Mouse (Mus musculus): ENCODE results near the gene Olfr1419.
A peak's percentile ranks its signal among the peaks of the same experiment; 100 is the strongest.
"Not testable (repeated sequence)": the region's sequence is repeated elsewhere in the genome, so short reads cannot be mapped to it uniquely, and the experiment has no call there.

Gene Olfr1419

DNA sequence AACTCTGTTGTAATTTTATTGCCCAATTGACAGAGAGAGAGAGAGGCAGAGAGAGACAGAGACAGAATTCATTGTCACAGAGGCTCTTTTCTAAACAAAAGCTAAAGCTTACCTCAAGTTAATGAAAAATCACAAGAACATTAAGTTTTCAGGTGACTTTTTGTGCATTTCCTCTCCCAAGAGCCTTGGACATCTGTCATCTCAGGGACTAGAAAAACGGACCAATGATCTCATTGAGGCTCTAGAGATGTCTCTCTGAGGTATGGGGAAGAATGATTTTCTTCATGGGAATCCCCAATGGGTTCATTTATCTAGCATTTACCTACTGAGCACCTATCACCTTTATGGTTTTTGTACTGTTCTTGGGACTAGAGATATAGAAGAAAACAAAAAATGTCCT is at the start of gene Olfr1419:
TSS of gene Olfr1419 (minus strand) at position 101 of the 400 bp plus-strand sequence.
- no peak for DNase-seq (ENCODE audit: low spot score)

DNA sequence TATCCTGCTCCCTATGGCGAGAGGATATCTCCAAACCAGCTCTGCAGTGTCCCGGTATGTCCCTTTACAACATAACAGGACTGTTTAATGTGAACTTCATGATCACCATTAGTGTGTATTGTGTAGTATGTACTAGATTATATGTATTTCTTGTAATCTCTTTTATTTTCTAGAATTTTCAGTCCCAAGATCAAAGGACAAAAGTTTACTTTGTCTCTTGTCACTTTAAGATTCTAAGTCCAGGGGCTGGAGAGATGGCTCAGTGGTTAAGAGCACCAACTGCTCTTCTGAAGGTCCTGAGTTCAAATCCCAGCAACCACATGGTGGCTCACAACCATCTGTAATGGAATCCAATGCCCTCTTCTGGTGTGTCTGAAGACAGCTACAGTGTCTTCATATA is 47.6 kb upstream of the Olfr1419 start:
- DNase-seq (ENCODE audit: low spot score), result not testable (repeated sequence)

DNA sequence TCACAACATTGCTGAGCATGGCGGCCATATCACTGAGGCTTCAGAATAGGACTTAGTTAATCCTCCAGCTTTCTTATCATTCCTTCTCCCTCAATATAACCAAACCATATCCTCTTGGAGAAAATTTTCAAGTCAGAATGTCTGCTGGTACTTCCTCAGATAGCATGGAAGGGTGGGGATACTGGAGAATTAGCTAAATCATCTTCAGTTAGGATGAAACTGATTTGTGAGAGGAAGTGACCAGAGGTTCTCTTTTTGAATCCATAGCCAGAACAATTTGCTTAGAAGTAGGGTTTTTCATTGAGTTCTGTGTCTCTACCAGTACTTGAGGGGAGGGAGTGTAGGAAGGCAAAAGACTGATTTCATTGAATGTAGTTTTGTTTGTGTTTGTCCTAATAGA is 47.2 kb upstream of the Olfr1419 start:
- no peak for DNase-seq (ENCODE audit: low spot score)

DNA sequence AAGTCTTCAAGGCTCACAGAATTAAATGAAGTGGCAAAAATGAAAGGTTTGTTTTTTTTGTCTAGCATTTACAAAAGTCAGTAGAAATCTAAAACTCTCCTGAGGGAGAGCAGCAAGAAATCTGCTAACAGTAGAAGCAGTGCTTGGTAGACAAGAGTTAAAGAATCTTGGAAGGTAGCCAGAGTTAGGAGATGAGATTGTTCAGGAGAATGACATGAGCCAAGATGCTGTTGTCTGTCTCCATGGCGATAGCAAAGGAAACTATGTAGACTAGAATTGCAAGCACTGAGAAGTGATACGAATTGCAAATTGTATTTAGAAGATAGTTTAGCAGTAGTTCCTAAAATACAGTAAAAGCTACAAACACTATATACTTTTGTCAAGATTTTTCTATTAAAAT is 40.9 kb upstream of the Olfr1419 start:
- DNase-seq (ENCODE audit: low spot score), result no peak

DNA sequence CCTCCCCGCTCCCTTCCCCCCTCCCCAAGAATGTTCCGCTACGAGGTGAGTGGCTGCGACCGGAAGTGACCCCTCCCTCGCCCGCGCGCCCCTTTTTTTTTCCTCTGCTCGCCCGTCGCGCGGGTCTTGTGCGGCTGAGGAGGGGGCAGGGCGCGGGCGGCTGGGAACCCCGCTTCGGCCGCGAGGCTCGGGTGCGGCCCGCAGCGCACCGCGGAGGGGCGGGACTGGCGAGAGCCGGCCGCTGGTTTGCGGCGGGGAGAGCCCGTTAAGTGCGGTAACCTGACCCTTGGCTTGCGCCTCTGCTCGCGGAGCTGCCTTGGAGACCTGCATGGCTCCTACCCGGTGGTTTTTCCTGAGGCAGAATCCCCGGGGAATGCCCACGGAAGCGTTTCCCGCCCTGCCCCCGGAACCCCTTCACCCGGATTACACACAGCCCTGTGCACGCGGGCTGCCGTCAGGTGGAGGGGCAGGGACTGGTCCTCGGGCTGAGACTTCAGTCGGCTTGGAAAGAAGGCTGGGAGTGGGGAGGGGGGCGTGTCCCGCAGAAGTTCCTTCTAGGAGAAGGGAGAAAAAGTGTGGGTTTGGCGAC is 37.7 kb upstream of the Olfr1419 start:
- peak; percentile 22 for DNase-seq (ENCODE audit: low spot score)

DNA sequence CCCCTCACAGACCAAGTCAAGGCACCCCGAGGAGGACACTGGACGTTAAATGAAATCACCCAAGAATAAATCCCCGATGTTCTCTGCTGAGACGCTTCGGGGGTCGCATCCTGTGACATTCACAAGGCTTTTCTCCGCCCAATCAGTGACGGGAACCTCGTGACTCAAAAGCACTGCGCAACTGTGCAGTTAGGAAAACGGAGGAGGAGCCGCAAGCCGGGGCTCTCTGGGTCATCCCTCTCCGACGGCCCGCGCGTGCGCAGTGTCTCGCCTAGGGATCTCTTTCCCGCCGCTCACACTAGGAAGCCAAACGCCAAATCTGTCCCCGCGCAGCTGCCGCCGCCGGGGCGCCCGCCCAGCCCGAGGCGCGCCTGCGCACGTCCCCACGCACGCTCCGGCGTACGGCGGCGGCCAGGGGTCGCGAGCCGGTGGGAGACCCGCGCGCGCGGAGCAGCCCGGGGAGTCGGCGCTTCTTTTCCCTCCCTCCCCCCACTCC is 37.2 kb upstream of the Olfr1419 start, which contains the start of gene Patl1:
TSS of gene Patl1 (plus strand) at position 363 of the 496 bp plus-strand sequence.
- DNase-seq (ENCODE audit: low spot score), result peak; percentile 96

DNA sequence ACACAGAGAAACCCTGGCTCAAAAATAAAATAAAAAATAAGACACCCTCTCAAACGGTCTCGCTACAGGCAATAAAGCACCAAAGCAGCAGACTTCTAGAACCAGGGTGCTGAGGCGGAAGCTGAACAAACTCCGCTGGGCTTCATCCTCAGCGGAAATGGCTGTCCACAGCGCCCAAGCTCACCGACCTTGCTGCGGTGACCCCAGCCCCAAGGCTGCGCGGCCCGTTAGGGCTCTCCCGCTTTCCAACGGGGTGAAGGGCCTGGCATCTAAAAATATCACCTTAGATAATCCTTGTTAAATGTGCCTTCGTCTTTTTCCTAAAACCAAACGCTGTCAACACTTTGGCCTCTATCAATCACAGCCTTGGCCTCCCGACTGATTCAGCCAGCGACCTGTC is 36.7 kb upstream of the Olfr1419 start:
- no peak for DNase-seq (ENCODE audit: low spot score)

DNA sequence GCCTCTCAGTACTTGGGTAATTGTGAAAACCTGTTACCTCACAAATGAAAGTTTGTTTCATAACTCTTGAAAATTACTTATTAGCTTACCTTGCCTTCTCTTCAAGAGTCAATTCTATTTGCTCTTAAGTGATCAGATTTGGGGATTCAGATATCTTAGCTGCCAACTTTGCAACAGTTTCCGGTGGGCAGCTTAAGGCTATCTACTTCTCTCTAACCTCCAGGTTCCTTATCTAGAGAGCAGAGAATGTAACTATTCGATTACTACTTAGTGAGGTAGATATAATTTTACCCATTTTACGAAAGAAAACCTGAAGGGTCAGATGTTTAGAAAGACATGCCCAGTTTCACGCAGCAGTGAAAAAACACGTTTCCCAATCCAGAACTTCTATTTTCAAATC is 36.1 kb upstream of the Olfr1419 start:
- DNase-seq (ENCODE audit: low spot score), result peak; percentile 8

DNA sequence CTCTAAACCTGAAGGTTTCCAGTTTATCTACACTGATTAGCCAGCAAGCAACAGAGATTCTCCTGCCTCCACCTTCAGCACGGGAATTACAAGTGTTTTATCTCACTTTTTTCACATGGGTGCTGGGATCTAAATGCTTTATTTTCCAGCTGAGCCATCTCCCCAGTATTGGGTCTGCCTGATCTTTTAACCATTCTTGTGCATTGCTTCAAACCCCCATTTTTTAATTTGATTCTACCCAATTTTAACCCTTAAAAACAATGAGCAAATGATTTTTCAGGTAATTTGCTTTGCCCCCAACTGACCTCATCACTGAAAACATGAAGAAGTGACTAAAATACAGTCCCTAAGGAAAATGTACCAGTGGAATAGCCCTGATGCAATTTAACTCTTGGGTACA is 11.4 kb upstream of the Olfr1419 start, which contains the start of gene Olfr1420:
TSS of gene Olfr1420 (plus strand) at position 301 of the 400 bp plus-strand sequence.
- DNase-seq (ENCODE audit: low spot score), result no peak

DNA sequence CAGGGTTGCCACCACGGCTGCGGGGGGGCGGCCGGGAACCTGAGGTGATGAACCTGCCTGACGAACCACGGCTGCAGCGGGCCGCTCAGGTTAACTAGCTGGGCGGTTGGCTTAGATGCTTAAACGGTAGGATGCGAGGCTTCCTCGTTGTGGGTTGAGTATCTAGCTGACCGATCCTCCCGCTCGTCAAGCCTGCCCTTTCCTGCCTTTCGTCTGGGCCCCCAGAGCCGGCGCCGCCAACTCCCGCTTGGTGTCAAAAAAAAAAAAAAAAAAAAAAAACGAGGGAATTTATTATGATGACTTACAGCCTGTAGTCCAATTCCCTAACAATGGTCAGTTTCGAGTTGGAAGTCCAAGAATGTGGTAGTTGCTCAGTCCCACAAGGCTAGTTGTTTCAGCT is 3.5 kb upstream of the Olfr1419 start:
- not testable (repeated sequence) for DNase-seq (ENCODE audit: low spot score)

DNA sequence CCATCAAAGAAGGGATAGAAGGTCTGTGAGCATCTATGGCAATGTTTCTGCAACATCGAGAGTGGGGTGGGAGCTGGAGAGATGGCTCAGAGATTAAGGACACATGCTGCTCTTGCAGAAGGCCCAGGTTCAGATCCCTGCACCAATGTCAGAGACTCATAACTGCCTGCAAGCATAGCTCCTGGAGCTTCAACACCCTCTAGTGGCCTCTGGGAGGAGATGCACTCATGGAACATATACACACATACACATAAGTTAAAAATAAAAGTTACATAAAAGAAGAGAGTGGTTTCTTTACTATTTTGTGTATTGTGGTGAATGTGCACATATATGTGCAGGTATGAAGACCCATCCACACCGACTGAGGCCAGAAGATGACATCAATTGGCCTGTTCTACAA is 7.1 kb downstream of the Olfr1419 start:
- DNase-seq (ENCODE audit: low spot score), result no peak

DNA sequence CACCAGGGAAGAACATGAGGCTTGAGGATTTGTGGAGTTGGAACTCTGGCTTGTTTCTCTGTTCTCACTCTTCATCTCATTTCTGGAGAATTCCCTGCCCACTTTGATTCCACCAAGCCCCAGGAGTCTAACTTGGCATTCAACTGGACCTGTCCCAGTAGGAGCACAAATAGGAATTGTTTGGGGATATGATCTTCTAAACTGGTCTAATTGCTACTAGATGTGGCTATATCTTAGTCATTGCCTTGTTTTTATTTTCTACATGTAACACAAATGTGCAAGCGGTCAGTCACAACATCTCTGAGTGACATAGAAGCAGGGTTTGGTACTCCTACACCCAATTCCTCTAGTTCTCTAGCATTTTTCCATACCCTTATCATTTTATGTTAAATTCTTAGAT is 13.9 kb downstream of the Olfr1419 start, which contains the start of gene Olfr1418:
TSS of gene Olfr1418 (minus strand) at position 101 of the 400 bp plus-strand sequence.
- no peak for DNase-seq (ENCODE audit: low spot score)

DNA sequence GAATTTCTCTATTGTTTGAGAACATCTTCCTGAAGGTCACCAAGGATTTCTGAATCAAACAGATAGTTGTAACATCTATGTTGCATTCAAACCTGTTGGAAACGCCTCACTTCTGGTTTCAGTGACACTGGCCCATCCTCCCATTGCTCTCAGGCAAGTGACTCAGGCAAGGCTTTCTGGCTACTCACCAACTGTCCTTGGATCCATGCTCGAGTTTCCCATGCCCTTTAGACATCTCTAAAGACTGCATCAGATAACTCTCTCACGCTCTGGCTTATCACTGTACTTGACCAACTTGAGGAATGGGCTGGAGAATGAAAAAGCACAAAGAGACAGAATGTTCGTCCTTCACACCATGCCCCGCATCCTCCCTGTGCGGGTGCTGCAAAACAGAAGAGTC is 18.4 kb downstream of the Olfr1419 start:
- DNase-seq (ENCODE audit: low spot score), result no peak

DNA sequence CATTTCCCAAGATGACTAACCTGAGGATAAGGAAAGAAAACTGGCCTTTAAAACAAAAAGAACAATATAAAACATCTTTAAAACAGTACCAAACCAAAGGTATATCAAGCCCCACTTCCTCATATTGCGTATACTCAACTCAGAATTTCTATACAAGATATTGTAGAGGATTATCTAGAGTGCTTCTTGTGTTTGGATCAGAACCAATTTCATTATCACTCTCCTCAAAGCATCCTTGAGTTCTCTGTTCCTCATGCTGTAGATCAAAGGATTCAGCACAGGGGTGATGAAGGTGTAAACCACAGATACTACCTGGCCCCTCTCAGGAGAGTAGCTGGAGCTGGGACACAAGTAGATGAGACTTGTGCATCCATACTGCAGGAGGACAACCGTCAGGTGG is 20.1 kb downstream of the Olfr1419 start:
- DNase-seq (ENCODE audit: low spot score), result no peak

DNA sequence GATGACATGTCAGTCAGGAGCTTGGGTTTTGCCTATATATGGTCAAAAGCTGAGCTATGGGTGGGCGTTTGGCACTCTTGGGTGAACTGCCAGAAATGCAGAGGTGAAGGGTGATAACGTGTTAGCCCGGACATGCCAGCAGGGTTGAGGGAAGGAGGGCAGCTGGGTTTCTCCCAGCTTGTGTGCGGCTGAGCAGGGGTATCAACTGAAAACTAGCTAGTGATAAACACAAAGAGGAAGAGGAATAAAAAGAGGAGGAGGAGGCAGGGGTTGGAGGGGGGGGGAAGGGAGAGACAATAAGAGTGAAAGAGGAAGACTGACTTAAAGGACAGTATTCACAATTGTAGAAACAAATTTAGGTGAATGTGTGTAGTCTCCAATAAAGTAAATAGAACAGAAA is 22.3 kb downstream of the Olfr1419 start:
- DNase-seq (ENCODE audit: low spot score), result no peak

DNA sequence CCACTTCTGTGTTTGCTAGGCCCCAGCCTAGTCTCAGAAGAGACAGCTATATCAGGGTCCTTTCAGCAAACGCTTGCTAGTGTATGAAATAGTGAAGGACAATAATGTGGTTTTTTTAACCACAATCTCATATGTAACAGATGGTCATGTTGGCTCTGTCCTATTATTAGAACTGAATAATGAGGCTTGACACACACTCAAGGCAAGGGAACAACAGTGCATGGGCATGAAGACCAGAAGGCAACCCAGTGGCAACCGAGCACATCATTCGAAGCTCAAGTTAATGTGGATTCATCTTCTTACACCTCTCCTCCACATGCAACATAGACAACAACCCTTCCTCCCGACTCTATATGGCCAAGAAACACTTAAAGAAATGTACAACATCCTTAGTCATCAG is 28.6 kb downstream of the Olfr1419 start:
- DNase-seq (ENCODE audit: low spot score), result no peak

DNA sequence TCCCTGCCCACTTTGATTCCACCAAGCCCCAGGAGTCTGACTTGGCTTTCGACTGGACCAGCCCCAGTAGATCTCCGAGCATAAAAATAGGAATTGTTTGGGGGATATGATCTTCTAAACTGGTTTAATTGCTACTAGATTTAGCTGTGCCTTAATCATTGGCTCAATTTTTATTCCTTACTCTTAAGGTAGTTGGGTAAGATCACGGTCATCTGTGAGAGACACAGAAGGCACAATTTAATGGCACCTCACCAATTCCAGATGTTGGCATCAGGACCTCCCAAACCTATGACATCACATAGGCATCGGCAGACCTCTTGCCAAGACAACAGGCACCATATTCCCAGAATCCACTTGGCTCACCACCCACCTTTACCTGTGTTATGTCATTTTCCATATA is 35.8 kb downstream of the Olfr1419 start, which contains the start of gene Olfr1417:
TSS of gene Olfr1417 (minus strand) at position 101 of the 400 bp plus-strand sequence.
- no peak for DNase-seq (ENCODE audit: low spot score)

DNA sequence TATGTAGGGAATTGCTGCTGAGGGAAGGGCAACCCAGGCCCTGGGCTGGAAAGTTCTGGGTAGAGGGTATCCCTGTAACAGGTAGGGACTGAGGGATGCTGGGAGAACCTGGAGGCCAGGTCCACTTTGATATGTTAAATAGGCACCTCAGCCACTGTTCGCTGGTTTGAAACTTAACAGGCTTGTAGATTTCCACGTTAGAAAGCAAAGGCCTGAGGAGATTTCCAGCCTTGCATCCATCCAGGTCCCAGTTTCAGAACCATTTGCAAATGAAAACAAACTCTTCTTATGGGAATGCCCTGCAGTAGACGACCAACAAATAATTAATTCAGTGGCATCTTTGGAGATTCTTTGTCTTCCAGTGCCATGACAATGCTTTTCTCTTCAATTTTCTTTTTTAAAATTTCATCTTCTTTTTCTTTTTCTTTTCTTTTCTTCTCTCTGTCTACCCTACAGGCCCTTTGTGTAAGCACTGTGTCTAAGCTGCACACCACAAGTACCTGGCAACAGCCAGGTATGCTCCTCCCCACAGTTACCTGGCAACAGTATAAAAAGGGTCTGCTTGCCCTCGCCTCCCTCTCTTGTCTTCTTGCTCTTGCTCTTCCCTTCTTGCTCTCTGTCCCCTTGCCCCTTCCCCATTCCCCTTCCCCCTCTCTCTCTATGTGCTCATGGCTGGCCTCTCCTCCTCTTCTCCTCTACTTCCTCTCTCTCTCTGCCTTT is 51.4 kb downstream of the Olfr1419 start:
- no peak for DNase-seq (ENCODE audit: low spot score)

DNA sequence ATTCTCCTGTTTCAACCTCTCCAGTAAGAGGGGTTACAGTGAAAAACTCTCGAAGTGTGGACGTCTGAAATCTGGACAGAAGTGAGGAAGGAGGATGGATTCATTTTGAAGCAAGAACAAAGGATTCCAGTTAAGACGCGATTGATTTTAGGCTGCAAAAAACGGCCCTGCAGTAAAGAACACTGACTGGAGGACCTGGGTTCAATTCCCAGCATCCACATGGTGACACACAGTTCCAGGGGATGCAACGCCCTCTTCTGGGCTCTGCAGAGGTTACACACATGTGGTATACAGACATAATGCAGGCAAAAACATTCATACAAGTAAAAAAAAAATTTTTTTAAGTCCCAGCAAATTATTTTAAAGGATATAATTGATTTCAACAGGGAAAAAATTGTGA is 54.7 kb downstream of the Olfr1419 start:
- no peak for DNase-seq (ENCODE audit: low spot score)

DNA sequence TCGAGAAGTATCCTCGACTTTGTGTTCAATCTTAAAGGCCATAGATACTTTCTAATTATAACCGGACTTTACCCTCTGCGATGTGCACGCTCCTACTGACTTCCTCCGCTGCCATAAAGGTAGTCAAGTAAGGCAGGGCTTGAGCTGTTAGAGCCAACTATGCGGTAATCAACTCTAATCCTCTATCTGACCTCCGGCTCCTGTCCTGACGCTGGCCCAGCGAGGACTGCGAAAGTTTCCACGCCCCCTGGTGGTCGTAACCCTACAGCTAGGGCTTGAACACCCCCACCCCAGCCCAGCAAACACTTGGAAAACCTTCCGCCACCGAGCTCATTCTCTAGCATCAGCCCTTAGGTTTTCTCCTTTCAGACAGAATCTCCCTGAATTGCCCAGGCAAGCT is 55.1 kb downstream of the Olfr1419 start:
- peak; percentile 20 for DNase-seq (ENCODE audit: low spot score)

DNA sequence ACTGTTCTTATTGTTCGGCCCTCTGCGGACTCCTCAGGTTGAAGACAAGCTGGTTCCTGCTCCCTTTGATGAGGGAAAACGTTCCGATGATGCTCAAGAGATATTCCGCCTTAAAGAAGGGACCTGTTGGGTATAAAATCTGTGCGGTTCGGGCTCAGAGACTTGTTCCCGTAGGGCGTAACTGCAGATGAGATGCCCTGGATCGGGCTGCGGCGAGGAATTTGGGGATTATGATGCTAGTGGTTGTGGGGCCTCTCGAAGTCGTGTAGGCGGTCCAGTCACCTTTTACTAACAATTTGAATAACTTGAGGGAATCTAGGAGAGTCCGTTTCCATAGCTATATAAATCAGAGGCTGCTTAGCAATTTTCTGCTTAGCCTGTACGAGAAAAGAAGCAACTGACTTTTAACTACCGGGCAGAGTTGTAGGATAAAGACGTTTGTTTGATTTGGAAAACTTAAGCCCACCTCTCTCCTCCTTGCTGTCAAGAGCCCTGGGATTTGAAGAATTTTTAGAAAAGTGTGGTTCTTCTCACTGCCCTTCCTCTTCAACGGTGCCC is 55.7 kb downstream of the Olfr1419 start, which contains the start of gene Stx3:
TSS of gene Stx3 (minus strand) at position 261 of the 558 bp plus-strand sequence.
- DNase-seq (ENCODE audit: low spot score), result no peak
